13 mouse cellular contexts compared by ENCODE assay signal in the genomic region with DNA sequence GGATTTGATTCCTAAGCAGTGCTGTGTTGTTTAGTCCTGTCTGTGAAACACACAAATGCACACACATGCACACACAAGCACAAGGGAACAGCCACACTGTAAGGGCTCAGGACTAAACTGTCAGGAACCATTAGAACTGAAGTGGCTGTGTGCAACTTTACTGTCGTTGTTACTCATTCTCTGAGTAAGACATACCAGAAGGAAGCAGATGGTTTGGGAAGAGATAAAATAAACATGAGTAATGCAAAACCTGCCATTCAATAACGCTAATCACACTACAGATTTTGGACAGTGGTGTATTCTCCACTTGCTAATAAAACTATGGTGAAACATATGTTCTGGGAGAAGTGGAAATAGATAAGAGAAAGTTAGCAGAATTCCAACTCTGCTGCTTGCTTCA.
"Had no signal": no experiment of that assay in that cellular context is flagged by ENCODE, and none has a peak within 500 bp of the region (broad histone marks: within the 10 kb centered on the region; RNA-seq: fewer than 3 reads in every experiment).

No protein-coding gene starts in this region.

- H3K36me3 ChIP-seq: kidney, embryonic 15.5 days; limb, embryonic 13.5 days; midbrain, embryonic 12.5 days; neural tube, embryonic 13.5 days; stomach, embryonic 15.5 days had no signal

- H3K27me3 ChIP-seq: kidney, embryonic 15.5 days; limb, embryonic 13.5 days; midbrain, embryonic 12.5 days; neural tube, embryonic 13.5 days; stomach, embryonic 15.5 days had no signal

- H3K27ac ChIP-seq: kidney, embryonic 15.5 days; limb, embryonic 13.5 days; liver, embryonic 14.5 days; midbrain, embryonic 12.5 days; neural tube, embryonic 13.5 days; stomach, embryonic 15.5 days had no signal

- DNase-seq: kidney, adult 2 months; kidney, postnatal 14 days; left cerebral cortex, postnatal 4 days; lung, adult 18-20 months; retina, postnatal 1 day; thymus, postnatal 36 days had no signal

- H3K4me2 ChIP-seq: kidney, embryonic 15.5 days; limb, embryonic 13.5 days; midbrain, embryonic 12.5 days; neural tube, embryonic 13.5 days; stomach, embryonic 15.5 days had no signal

- H3K9ac ChIP-seq: kidney, embryonic 15.5 days; limb, embryonic 13.5 days; liver, embryonic 14.5 days; midbrain, embryonic 12.5 days; neural tube, embryonic 13.5 days; stomach, embryonic 15.5 days had no signal

- H3K9me3 ChIP-seq: kidney, embryonic 15.5 days; limb, embryonic 13.5 days; midbrain, embryonic 12.5 days; neural tube, embryonic 13.5 days; stomach, embryonic 15.5 days had no signal

- ATAC-seq: midbrain, embryonic 16.5 days had no signal

- H3K4me1 ChIP-seq: kidney, embryonic 15.5 days; limb, embryonic 13.5 days; midbrain, embryonic 12.5 days; neural tube, embryonic 13.5 days; stomach, embryonic 15.5 days had no signal

- H3K4me3 ChIP-seq: kidney, embryonic 15.5 days; limb, embryonic 13.5 days; midbrain, embryonic 12.5 days; neural tube, embryonic 13.5 days; stomach, embryonic 15.5 days had no signal
